Mouse (Mus musculus) kidney, postnatal 0 days (tissue): ENCODE measurements around the gene Actr8. TPM values are rescaled to one million over a fixed set of nuclear protein-coding genes. Genes with fewer than 3 reads are reported as not detected.
A peak's percentile ranks its signal among the peaks of the same experiment; 100 is the strongest.

Experiments used
- ATAC-seq: fragments of 200-750 bp; cut with Nextera tagmentation; replicated peaks from 2 replicates; pipeline ENCODE4 v1.8.0; 2017; ENCODE audit warnings: low read depth, moderate number of reproducible peaks, moderate TSS enrichment, moderate library complexity; ENCODE audit not compliant: low FRiP score
- DNase-seq: peaks from one replicate; pipeline ENCODE4 v3.0.0-alpha.2; 2016; ENCODE audit warnings: low spot score
- H3K27ac ChIP-seq: fragments of 300-500 bp; sonication (generic); 2 replicates; pipeline ENCODE4 v1.5.1; 2014; ENCODE audit warnings: mild to moderate bottlenecking
- H3K27me3 ChIP-seq: fragments of 300-500 bp; sonication (generic); 2 replicates; pipeline ENCODE4 v1.6.1; 2014; ENCODE audit warnings: low read length, mixed read lengths; ENCODE audit not compliant: insufficient read depth
- H3K36me3 ChIP-seq: fragments of 300-500 bp; sonication (generic); 2 replicates; pipeline ENCODE4 v1.6.1; 2014; ENCODE audit warnings: low read length, mixed read lengths; ENCODE audit not compliant: insufficient read depth
- H3K4me1 ChIP-seq: fragments of 300-500 bp; sonication (generic); replicated peaks from 2 replicates; pipeline ENCODE4 v1.6.1; 2014; ENCODE audit warnings: antibody characterized with exemption, low read length, mixed read lengths; ENCODE audit not compliant: insufficient read depth
- H3K4me2 ChIP-seq: fragments of 300-500 bp; sonication (generic); 2 replicates; pipeline ENCODE4 v1.6.1; 2014; ENCODE audit warnings: mild to moderate bottlenecking, low read length, moderate library complexity, mixed read lengths
- H3K4me3 ChIP-seq: fragments of 300-500 bp; sonication (generic); replicated peaks from 2 replicates; pipeline ENCODE4 v1.5.1; 2014; ENCODE audit warnings: low read depth, low read length
- H3K9ac ChIP-seq: fragments of 300-500 bp; sonication (generic); 2 replicates; pipeline ENCODE4 v1.6.1; 2014; ENCODE audit warnings: low read depth, low read length
- H3K9me3 ChIP-seq: fragments of 300-500 bp; sonication (generic); replicated peaks from 2 replicates; pipeline ENCODE4 v1.6.1; 2016; ENCODE audit warnings: low read length, inconsistent platforms, mixed read lengths
- CTCF ChIP-seq: IDR thresholded peaks from 2 replicates; pipeline ENCODE4 v1.5.1; 2016; ENCODE audit warnings: antibody characterized with exemption, low read depth, mild to moderate bottlenecking, moderate library complexity
- WGBS: fragments of 180-500 bp; shearing (Covaris S2); extraction: QIAGEN DNeasy Blood & Tissue Kit; methylation state at CpG from one replicate; pipeline ENCODE4 v1.1.7; 2014; 5-methylcytosine and 5-hydroxymethylcytosine counted together
- polyA plus RNA-seq: library from polyadenylated mRNA; unstranded; fragments of >200 nt; fragmentation: Nextera tagmentation; extraction: Ambion mirVana; gene quantifications from 2 replicates; pipeline ENCODE4 v1.2.1, GENCODE M21; 2015

Actr8 gene
- polyA plus RNA-seq, 1 experiment from 2014 or later, result 49.4 TPM

- Histone ChIP-seq H3K27me3 (no peaks in the 10 kb centered on the region), H3K4me1 (no peaks in the 10 kb centered on the region), H3K36me3 (peaks cover 99% of the 10 kb centered on the region), H3K9me3 (no peaks in the 10 kb centered on the region), H3K27ac (no peak overlapping the region), H3K4me2 (no peak overlapping the region), H3K9ac (no peak overlapping the region), H3K4me3 (no peak overlapping the region)
- WGBS, result 86% methylated on average over 4 of the region's 4 CpGs
- ATAC-seq (no peak), DNase-seq (no peak)
- TF ChIP-seq CTCF, result no peak
Measured at GRCm38 (mm10) chr14:29988337-29988736, 10.2 kb downstream of the Actr8 start.

DNA sequence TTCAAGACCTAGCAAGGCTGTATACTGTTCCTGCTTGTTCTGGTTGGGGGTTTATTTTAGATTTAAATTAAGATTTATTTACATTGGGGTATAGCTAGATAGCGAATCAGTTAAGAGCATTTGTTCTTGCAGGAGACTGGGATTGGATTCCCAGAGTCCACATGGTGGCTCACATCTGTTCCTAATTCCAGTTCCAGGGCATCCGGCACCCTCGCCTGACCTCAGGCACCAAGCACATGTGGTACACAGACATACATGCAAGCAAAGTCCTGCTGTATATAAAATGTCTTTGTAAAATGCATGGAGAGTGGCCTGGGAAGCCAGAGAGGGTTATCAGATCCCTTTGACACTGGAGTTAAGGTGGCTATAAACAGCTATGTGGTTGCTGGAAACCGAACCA is 16.8 kb downstream of the Actr8 start:
- no peak for TF ChIP-seq CTCF
- ATAC-seq (no peak), DNase-seq (no peak)
- no peak overlapping the region for H3K4me3 ChIP-seq
- no peak overlapping the region for H3K27ac ChIP-seq
- peaks cover 55% of the 10 kb centered on the region for H3K36me3 ChIP-seq
- H3K9ac ChIP-seq, result no peak overlapping the region
- H3K27me3 ChIP-seq, result no peaks in the 10 kb centered on the region
- WGBS, result 92% methylated on average over 4 of the region's 4 CpGs
- H3K4me2 ChIP-seq, result no peak overlapping the region
- H3K9me3 ChIP-seq, result no peaks in the 10 kb centered on the region
- no peaks in the 10 kb centered on the region for H3K4me1 ChIP-seq

DNA sequence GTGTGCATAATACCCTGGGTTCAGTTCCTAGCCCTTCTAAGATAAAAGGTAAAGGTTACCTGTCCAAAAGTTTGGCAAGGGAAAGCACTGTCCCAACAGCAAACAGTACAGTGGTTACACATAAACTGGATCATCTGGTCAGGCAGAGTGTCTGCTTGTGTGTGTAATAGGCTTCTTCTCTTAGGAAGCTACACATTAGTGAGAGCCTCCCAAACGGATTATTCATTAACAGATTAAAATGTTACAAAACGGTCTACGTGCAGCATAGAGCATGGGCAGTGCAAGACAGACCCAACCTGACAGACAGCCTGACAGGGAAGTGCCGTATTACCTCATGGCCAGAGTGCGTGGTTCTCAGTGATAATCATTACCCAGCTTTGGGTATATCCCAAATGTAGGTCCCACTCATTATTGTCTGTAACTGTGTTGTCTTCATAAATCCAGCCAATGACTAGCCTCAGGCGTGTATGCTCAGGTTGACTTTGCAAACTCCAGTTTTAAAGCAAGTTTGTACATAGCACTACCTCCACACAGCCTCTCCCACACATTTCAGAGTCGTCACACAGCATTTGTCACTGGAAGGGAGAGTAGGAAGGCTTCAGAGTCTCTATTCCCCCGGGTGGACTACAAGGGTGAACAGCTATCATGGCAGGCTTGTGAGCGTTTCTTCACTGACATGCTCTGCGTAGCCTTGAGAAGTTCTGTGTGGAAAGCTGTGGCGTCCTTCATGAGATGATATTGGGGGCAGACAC is 18.0 kb downstream of the Actr8 start:
- no peaks in the 10 kb centered on the region for H3K9me3 ChIP-seq
- H3K27ac ChIP-seq, result peak overlapping the region; percentile 31; the same call in 1 of the 2 replicates
- H3K4me1 ChIP-seq, result no peaks in the 10 kb centered on the region
- ATAC-seq (peak; percentile 89), DNase-seq (peak; percentile 41)
- no peak overlapping the region for H3K9ac ChIP-seq
- no peak overlapping the region for H3K4me3 ChIP-seq
- 73% methylated on average over 11 of the region's 11 CpGs for WGBS
- no peak overlapping the region for H3K4me2 ChIP-seq
- H3K27me3 ChIP-seq, result no peaks in the 10 kb centered on the region
- TF ChIP-seq CTCF, result no peak
- peaks cover 43% of the 10 kb centered on the region for H3K36me3 ChIP-seq

- Histone ChIP-seq H3K9ac (no peak overlapping the region), H3K27ac (no peak overlapping the region), H3K27me3 (no peaks in the 10 kb centered on the region), H3K4me3 (no peak overlapping the region), H3K4me1 (no peaks in the 10 kb centered on the region), H3K36me3 (peaks cover 31% of the 10 kb centered on the region), H3K4me2 (no peak overlapping the region), H3K9me3 (no peaks in the 10 kb centered on the region)
- no peak for ATAC-seq
- DNase-seq, result no peak
- TF ChIP-seq CTCF, result no peak
Measured at GRCm38 (mm10) chr14:29997345-29997744, 19.2 kb downstream of the Actr8 start.

DNA sequence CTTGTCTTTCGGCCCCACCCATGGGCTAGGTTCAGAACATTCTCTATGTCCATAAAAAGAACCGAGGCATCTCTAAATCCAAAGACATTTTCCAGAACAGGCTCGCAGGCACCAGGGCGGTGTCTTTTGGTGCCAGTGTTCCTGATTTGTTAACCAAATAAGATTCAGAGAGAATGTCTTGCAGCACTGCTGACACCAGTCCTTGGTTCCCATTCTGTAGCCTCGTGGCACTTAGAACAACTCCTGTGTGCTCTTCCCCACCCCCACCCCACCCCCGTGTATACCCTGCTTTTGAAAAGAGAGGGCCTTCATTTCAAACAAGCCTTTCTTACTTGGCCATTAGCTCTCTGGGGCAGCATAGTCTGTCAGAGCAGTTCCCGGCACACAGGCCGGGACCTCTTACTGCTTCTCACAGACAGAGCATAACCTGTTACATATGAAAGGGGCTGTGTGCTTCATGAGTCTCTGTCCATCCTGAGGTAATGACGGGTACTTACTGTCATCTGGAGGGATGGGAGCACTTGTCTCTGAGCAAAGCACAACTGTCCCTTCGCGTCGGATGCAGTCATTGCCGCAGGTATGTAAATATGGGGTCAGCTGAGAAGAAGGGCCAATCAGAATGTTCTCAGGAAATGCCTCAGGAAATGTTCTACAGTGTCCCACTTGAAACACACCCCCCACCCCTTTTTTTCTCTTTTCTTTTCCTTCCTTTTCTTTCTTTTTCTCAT is 20.8 kb downstream of the Actr8 start:
- no peak for ATAC-seq

DNA sequence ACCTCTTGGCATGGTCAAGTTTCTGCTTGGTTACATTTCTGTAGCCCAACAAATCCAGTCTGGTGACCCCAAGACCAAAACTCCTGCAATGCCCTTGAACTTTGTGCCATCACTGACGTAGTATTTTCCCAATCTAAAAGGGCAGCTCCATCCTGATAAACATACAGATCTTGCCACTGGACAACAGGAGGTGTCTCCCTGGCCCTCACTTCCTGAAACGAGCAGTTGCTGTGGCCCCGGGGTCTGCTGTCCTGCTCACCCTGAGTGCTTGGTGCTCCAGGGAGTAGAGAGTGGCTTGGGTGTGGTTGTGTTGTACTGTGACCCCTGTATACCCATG is 21.3 kb downstream of the Actr8 start:
- H3K9me3 ChIP-seq, result no peaks in the 10 kb centered on the region
- H3K4me2 ChIP-seq, result no peak overlapping the region
- ATAC-seq (no peak), DNase-seq (no peak)
- H3K27me3 ChIP-seq, result no peaks in the 10 kb centered on the region
- H3K4me1 ChIP-seq, result no peaks in the 10 kb centered on the region
- no peak overlapping the region for H3K27ac ChIP-seq
- peaks cover 10% of the 10 kb centered on the region for H3K36me3 ChIP-seq
- no peak overlapping the region for H3K9ac ChIP-seq
- no peak for TF ChIP-seq CTCF
- 86% methylated on average over 3 of the region's 3 CpGs for WGBS
- no peak overlapping the region for H3K4me3 ChIP-seq

More for the DNA sequence above, 20.8 kb downstream of the Actr8 start:
- peaks cover 16% of the 10 kb centered on the region for H3K36me3 ChIP-seq
- H3K27me3 ChIP-seq, result no peaks in the 10 kb centered on the region
- H3K4me1 ChIP-seq, result no peaks in the 10 kb centered on the region
- H3K9me3 ChIP-seq, result no peaks in the 10 kb centered on the region
- 80% methylated on average over 13 of the region's 13 CpGs for WGBS
- TF ChIP-seq CTCF, result no peak
- no peak for DNase-seq
- H3K4me2 ChIP-seq, result no peak overlapping the region
- H3K27ac ChIP-seq, result no peak overlapping the region
- H3K4me3 ChIP-seq, result no peak overlapping the region
- no peak overlapping the region for H3K9ac ChIP-seq
